Mouse (Mus musculus) adrenal gland, postnatal 25 days (tissue): ENCODE results near the gene Nell2. TPM values are rescaled to one million over a fixed set of nuclear protein-coding genes. Genes with fewer than 3 reads are reported as not detected.
"Not testable (repeated sequence)": the region's sequence is repeated elsewhere in the genome, so short reads cannot be mapped to it uniquely, and the experiment has no call there.

Experiments used
- DNase-seq: peaks from one replicate; pipeline ENCODE4 v3.0.0; 2021; ENCODE audit warnings: mixed read lengths
- long read RNA-seq: library from polyadenylated mRNA; stranded (forward); transcript quantifications from one replicate; pipeline ENCODE4 v2.0.0, GENCODE M21; 2021
- total RNA-seq: library from RNA; stranded (reverse); gene quantifications from 2 replicates; pipeline ENCODE4 v1.2.3, GENCODE M21; 2021

The Nell2 gene
- 3.8 and 5.2 TPM in 2 replicates for total RNA-seq
- long read RNA-seq, partial matches to known transcripts = 0 of 12 reads
- long read RNA-seq, other reads (novel, unspliced or antisense) = 10 of 12 reads

DNA sequence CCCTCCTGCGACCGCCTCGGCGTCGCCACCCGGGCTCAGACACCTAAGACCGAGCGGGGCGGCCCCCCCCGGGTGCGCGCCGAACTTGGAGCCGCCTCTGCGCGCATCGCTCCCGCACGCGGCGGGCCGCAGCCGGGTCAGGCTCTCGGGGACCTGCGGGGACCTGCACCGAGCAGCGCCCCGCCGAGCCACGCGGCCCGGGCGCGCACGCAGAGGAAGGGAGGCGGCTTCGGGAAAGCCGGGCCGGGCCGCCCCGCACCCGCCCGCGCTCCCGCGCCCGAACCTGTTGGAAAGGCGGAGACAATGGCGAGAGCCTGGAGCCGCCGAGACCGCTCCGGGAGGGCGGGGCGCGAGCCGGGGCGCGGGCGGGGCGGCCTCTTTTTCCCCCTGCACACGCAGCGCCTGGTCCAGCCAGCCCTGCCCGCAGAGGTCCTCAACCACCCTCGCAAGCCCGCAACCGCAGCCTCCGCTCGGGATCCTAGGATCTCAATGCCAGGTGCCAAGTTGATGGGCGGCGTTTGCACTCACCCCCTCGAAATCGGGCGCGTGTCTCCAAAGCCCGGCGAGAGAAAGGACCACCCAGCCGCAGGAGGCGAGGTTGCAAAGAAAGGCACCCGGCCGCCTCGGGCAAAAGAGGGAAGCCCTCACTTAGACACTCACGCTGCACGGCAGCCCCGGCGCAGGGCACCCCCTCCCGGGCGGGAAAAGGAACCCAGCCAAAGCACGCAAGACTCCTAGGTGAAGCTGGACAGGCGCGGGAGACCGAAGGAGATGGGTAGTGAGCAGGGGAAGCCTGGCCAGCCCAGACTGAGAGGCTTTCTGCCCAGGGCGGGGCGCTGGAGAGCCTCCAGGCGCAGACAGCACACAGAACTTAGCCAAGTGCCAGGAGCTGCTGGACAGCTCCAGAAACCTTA is at the start of gene Nell2:
Gene Nell2 (minus strand): TSS at position 612 of the 914 bp plus-strand sequence.
- peak; percentile 50 for DNase-seq

DNA sequence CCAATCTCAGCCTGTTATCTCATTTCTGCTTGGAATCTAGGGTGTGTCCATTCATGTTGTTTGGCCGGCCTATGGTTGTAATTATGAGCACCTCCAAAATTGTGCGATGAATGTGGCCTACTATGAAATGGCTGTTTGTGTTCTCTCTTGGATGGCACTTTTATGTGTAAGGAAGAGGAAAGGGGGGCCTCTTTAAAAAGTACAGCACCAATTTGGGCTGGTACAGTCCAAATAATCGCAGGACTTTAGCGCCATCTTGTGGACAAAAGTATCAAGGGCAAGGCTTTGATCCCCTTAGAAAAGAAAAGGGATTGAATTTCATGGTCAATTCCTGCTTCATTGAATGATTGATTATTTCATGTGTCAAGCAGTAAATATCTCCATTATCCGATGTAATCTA is 46.3 kb upstream of the Nell2 start:
- peak; percentile 9 for DNase-seq

GRCm38 (mm10) chr15:95569606-95570005 is 41.2 kb upstream of the Nell2 start:
- DNase-seq = no peak

GRCm38 (mm10) chr15:95565160-95565559 is 36.8 kb upstream of the Nell2 start:
- DNase-seq = no peak

DNA sequence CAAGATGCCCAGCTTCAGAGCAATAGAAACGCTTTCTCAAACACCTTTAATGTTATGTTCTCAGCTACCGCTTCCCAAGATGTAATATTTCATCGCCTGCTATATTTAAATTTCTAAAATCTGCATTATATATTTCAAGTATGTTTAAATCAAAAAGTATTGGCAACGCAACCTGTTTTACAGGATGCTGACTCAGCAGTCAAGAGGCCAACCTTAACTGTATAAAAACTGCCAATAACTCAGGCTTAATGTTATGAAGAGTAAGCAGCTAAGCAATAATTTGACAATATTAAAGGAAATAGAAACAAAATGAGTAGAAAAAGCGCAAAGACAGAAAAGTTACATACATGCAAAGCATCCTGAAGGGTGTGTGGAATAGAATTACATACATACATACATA is 32.9 kb upstream of the Nell2 start:
- no peak for DNase-seq

DNA sequence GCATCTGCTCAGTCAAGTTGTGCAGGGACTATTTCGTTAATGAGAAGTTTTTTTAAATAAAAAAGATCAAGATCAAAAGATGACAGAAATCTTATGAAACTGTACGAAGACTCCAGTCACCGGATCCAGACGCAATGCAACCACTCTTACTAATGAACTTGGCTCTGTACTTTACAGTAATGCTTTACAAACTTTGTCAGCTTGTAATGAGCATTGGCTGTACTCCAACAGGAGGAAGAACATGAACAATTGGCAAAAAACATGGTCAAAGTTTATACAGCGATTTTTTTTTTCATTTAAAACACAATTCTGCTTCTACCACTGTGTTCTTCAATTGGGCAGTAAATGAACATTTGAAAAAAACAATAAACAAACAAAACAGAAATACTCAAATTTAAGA is 21.7 kb upstream of the Nell2 start:
- DNase-seq = no peak

GRCm38 (mm10) chr15:95542632-95543031 is 14.3 kb upstream of the Nell2 start:
- DNase-seq = no peak

GRCm38 (mm10) chr15:95536724-95537123 is 8.4 kb upstream of the Nell2 start:
- DNase-seq = no peak

DNA sequence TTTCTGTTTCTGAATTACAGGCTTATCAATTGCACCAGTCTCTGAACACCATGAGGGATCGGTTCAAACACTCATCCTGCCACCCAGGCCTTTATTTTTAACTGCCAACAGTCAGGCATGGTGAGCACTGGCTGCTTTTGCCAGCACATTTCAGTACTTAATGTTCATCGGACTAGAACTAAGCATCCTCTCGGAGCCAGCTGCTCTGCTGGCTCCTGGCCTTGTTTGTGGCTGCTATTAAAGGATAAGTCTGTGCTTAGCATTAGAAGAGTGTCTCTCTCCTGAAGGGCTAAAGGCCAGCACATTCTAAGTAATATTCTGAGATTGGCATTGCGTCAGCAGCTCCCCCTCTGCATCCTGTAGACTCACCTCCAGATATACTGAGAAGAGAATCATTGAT is 7.9 kb upstream of the Nell2 start:
- DNase-seq = no peak

GRCm38 (mm10) chr15:95534644-95535043 is 6.3 kb upstream of the Nell2 start:
- no peak for DNase-seq

- no peak for DNase-seq
Measured at GRCm38 (mm10) chr15:95527461-95527947, 855 bp downstream of the Nell2 start.

- DNase-seq = no peak
Measured at GRCm38 (mm10) chr15:95526626-95527411, 1.5 kb downstream of the Nell2 start.

- DNase-seq = peak; percentile 39
Measured at GRCm38 (mm10) chr15:95525997-95526396, 2.4 kb downstream of the Nell2 start.

- no peak for DNase-seq
Measured at GRCm38 (mm10) chr15:95518204-95518603, 10.2 kb downstream of the Nell2 start.

GRCm38 (mm10) chr15:95513306-95513705 is 15.1 kb downstream of the Nell2 start:
- DNase-seq = not testable (repeated sequence)

DNA sequence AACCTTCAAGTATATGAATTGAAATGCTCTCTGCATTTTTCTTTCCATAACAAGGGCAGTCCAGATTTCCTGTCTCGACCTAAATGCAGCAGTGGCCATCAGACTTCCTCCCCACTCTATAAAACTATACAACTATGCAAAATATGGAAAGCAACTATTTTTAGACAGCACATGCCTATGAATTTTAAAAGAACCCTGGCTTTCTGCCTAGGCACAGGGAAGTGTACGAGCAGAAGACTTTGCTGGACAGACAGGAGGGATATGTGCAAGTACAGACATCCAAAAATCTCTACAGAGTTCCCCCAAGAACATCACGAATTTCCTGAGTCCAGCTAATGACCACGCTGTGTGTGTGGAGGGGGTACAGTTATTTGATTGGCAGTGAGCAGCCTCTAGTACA is 32.7 kb downstream of the Nell2 start:
- DNase-seq = no peak

DNA sequence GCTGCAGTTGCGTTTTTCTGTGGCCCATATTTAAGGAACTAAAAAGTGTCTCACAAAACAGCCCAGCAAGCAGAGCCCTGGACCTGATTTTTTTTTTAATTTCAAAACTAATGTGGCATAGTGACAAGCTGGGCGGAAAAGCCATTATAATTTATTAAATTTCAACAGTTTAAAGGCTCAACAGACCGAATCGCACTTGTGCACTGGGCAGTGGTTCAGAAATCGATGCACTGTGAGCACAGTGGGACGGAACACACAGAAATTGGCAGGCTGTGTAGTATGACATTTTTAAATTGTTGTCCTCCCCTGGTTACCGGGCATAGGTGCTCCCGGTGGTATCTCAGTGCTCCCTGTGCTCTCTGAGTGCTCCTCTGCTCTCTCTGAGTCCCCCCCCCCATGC is 33.2 kb downstream of the Nell2 start:
- no peak for DNase-seq

DNA sequence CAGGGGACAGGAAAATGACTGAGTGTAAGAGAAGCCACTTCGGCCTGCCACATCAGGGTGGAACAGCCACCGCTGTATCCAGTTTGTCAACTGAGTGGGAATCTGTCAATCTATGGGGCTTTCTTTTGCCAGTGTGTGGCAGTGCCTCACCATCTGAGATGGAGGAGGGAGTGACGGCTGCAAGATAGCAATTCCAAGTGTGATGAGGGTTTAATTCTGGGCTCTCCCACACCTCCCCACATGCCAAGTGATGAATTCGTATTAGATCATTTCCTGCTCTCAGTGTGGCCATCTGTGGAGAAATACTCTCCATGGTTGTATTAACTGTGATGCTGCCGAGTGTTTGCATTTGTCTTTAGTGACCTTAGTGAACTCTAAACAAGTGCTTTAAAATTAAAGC is 36.2 kb downstream of the Nell2 start:
- no peak for DNase-seq

- no peak for DNase-seq
Measured at GRCm38 (mm10) chr15:95489174-95489573, 39.2 kb downstream of the Nell2 start.

DNA sequence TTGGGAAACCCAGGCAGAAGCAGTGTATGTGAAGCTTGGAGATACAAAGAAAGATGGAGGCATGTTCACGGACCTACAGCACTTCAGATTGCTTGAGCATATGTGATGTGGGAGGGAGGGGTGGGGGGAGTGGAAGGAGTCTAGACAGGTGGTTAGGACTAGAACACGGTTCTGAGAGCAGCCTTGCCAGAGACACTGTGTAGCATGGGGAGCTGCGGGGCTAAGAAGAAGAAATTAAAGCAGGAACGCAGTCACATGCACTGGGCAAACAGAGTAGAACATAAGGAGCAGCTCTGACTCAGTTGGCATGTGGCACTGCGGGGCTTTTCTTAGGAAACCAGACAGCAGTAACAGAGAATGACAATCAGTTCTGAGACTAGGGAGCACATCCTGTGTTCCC is 40.4 kb downstream of the Nell2 start:
- no peak for DNase-seq

DNA sequence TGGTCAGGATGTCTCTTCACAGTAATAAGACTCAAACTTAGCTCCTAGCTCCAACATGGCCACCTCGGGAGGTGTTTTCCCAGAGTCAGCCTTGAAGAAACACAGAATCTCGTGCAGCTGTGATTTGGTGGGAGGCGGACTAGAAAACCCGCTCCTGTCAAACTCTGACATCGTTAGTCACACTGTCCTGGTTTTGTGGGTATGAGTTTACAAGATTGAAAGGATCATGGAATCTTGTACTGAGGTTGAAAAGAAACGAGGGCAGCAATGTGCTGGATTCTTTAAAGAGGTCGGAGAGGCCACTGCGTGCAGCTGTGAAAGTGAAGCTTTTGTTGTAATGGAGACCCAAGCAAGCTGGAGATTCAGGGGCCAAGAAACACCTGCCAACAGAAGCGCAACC is 46.4 kb downstream of the Nell2 start:
- DNase-seq = no peak

DNA sequence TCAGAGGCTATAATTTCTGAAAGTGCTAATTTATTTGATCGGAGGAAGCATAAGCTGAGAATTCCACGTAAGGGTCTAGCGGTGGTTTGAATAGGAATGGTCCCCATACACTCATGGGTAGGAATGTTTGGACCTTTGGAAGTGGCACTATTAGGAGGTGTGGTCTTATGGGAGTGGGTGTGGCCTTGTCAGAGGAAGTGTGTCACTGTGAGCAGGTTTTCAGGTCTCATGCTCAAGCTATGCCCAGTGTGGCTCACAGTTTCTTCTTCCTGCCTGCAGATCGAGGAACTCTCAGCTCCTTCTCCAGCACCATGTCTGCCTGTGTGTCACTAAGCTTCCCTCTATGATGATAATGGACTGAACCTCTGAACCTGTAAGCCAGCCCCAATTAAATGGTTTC is 46.8 kb downstream of the Nell2 start:
- no peak for DNase-seq

- no peak for DNase-seq
Measured at GRCm38 (mm10) chr15:95476440-95476839, 51.9 kb downstream of the Nell2 start.
